Mouse (Mus musculus) kidney, embryonic 15.5 days (tissue): ENCODE measurements around the gene Zfp715. TPM values are rescaled to one million over a fixed set of nuclear protein-coding genes. Genes with fewer than 3 reads are reported as not detected.
A peak's percentile ranks its signal among the peaks of the same experiment; 100 is the strongest.
"Not testable (repeated sequence)": the region's sequence is repeated elsewhere in the genome, so short reads cannot be mapped to it uniquely, and the experiment has no call there.

Experiments
- ATAC-seq: fragments of 200-750 bp; cut with Nextera tagmentation; replicated peaks from 2 replicates; pipeline ENCODE4 v1.8.0; 2017; ENCODE audit warnings: moderate TSS enrichment; ENCODE audit not compliant: low FRiP score
- H3K27ac ChIP-seq: fragments of 300-500 bp; sonication (generic); 2 replicates; pipeline ENCODE4 v1.5.1; 2015; ENCODE audit warnings: mild to moderate bottlenecking, inconsistent platforms
- H3K27me3 ChIP-seq: fragments of 300-500 bp; sonication (generic); 2 replicates; pipeline ENCODE4 v1.6.1; 2015; ENCODE audit warnings: inconsistent platforms
- H3K36me3 ChIP-seq: fragments of 300-500 bp; sonication (generic); 2 replicates; pipeline ENCODE4 v1.6.1; 2015; ENCODE audit warnings: inconsistent platforms
- H3K4me1 ChIP-seq: fragments of 300-500 bp; sonication (generic); 2 replicates; pipeline ENCODE4 v1.6.1; 2015; ENCODE audit warnings: inconsistent platforms
- H3K4me2 ChIP-seq: fragments of 300-500 bp; sonication (generic); 2 replicates; pipeline ENCODE4 v1.6.1; 2015; ENCODE audit warnings: moderate library complexity, mild to moderate bottlenecking, inconsistent platforms
- H3K4me3 ChIP-seq: fragments of 300-500 bp; sonication (generic); replicated peaks from 2 replicates; pipeline ENCODE4 v1.5.1; 2015; ENCODE audit warnings: mild to moderate bottlenecking, inconsistent platforms
- H3K9ac ChIP-seq: fragments of 300-500 bp; sonication (generic); 2 replicates; pipeline ENCODE4 v1.6.1; 2015; ENCODE audit warnings: mild to moderate bottlenecking, inconsistent platforms
- H3K9me3 ChIP-seq: fragments of 300-500 bp; sonication (generic); replicated peaks from 2 replicates; pipeline ENCODE4 v1.6.1; 2016; ENCODE audit warnings: inconsistent platforms
- WGBS: fragments of 180-500 bp; shearing (Covaris S2); methylation state at CpG from one replicate; pipeline ENCODE4 v1.1.7; 2015; ENCODE audit warnings: mixed read lengths; 5-methylcytosine and 5-hydroxymethylcytosine counted together
- polyA plus RNA-seq: library from polyadenylated mRNA; unstranded; fragments of >200 nt; fragmentation: Nextera tagmentation; extraction: Ambion mirVana; gene quantifications from 2 replicates; pipeline ENCODE4 v1.2.1, GENCODE M21; 2015

Gene Zfp715
- 13.1 and 14.1 TPM in 2 replicates for polyA plus RNA-seq

DNA sequence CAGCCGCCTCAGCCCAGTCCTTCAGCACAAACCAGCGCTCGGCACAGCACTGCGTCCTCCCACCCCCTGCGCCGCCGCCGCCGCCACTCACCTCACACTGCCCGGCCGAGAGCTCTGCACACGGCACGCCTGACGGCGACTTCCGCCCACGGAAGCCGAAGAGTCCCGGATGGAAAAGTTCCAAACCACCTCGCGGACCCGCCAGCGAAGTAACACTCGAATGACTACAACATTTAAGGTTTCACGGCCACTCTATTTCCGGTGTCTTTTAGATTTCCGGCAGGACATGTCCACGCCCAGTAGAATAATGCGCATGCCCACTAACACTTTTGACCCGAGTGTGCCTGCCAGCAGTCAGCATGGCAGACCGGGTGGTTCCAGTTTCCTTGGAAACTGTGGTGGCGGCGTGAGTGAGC, at the start of gene Zfp715:
Gene Zfp715, minus strand, starts transcription at position 282 of the 416 bp plus-strand sequence.
- peak; percentile 95 for ATAC-seq
- Histone ChIP-seq H3K36me3 (peaks cover 23% of the 10 kb centered on the region), H3K9ac (peak within 1 kb of the TSS; percentile 76), H3K27me3 (no peaks in the 10 kb centered on the region), H3K4me3 (peak within 1 kb of the TSS; percentile 74), H3K4me1 (peaks cover 26% of the 10 kb centered on the region), H3K27ac (peak within 1 kb of the TSS; percentile 94), H3K4me2 (peak within 1 kb of the TSS; percentile 83), H3K9me3 (no peaks in the 10 kb centered on the region)
- under 1% methylated on average over 33 of the region's 33 CpGs for WGBS

DNA sequence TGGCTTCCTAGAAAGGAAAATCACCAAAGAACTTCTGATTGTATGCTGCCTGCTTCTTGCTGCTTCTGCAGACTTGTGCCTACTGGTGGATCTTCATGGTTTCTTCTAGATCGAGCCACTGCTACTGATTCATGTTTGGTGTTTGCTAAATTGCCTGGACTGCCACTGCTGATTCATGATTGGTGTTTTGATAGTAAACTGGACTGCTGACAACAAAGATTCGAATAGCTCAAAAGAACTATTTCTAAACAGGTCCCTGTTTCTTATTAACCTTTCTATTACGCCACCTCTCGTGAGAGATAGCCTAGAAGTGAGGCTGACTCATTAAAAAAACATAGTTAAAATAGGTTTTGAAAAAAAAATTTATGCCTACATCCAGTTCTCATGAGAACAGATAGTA, 48.9 kb upstream of the Zfp715 start:
- H3K4me2 ChIP-seq, result no peak overlapping the region
- WGBS, result 66% methylated on average over 4 of the region's 4 CpGs
- no peaks in the 10 kb centered on the region for H3K36me3 ChIP-seq
- no peak overlapping the region for H3K4me3 ChIP-seq
- no peak overlapping the region for H3K27ac ChIP-seq
- no peak overlapping the region for H3K9ac ChIP-seq
- no peaks in the 10 kb centered on the region for H3K4me1 ChIP-seq
- no peaks in the 10 kb centered on the region for H3K27me3 ChIP-seq
- ATAC-seq, result no peak
- H3K9me3 ChIP-seq, result no peaks in the 10 kb centered on the region

DNA sequence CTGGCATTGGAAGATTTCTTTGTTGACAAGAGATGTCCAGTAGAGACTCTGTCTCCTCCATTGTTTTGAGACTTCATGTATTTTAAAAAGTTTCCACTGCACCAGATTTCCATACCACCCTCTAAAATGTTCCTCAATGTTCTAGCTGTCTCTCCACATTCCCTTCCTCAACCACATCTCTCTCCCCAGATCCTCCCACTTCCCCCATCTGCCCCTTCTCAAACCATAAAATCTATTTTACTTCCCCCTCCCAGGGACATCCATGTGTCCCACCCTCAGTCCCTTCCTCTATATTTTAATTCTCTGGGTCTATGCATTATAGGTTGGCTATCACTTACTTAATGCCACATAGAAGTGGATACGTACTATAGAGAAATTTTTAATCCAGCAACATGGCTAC, 48.3 kb upstream of the Zfp715 start:
- WGBS, result 80% methylated on average over 1 of the region's 1 CpGs
- H3K4me1 ChIP-seq, result no peaks in the 10 kb centered on the region

DNA sequence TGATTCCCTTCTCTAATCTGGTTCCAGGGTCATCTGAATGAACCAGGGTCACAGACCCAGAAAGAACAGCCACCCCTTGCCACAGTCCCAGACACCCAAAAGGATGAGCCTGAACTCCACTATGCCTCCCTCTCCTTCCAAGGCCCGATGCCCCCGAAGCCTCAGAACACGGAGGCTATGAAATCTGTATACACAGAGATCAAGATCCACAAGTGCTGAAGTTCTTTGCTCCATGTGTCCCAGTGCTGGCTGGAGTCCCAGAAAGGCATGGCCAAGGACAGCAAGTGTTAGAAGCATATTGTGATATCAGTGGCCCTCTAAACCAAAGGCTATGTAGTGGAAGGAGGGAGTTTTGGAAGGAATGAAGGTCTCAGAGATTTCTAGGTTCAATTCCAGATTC, 45.5 kb upstream of the Zfp715 start:
- Histone ChIP-seq H3K27ac (no peak overlapping the region), H3K4me3 (no peak overlapping the region), H3K9me3 (no peaks in the 10 kb centered on the region), H3K36me3 (no peaks in the 10 kb centered on the region), H3K4me2 (no peak overlapping the region), H3K27me3 (no peaks in the 10 kb centered on the region), H3K9ac (no peak overlapping the region), H3K4me1 (peaks cover 5% of the 10 kb centered on the region; the same call in 1 of the 2 replicates)
- 86% methylated on average over 3 of the region's 3 CpGs for WGBS
- no peak for ATAC-seq

More for the DNA sequence above, 48.3 kb upstream of the Zfp715 start:
- Histone ChIP-seq H3K9ac (no peak overlapping the region), H3K36me3 (no peaks in the 10 kb centered on the region), H3K4me3 (no peak overlapping the region), H3K27ac (no peak overlapping the region), H3K27me3 (no peaks in the 10 kb centered on the region), H3K4me2 (no peak overlapping the region), H3K9me3 (no peaks in the 10 kb centered on the region)
- ATAC-seq, result no peak

DNA sequence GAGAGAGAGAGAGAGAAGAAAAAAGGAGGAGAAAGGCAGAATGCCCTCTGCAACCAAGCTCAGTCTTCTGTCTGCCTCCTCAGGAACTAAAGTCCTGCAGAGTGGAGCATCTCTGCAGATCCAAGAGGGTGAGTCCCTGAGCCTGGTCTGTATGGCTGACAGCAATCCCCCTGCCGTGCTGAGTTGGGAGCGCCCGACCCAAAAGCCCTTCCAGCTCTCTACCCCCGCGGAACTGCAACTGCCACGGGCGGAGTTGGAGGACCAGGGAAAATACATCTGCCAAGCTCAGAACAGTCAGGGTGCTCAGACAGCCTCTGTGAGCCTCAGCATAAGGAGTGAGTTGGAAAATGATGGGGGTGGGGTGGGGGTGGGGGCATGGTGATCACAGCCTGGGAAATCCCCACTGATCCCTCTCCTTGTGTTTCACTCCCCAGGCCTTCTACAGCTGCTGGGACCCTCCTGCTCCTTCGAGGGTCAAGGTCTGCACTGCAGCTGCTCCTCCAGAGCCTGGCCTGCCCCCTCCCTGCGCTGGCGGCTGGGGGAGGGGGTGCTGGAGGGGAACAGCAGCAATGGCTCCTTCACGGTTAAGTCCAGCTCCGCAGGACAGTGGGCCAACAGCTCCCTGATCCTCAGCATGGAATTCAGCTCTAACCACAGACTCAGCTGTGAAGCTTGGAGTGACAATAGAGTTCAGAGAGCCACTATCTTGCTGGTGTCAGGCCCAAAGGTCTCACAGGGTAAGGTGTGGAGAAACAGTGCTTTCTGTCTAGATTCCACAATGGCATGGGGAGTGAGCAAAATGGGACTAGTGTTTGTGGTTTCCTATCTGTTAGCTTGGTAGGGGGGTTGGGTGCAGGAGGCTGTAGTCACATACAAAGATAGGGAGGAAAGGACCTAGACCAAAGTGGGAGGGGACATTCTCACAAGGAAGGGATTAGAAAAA, 42.1 kb upstream of the Zfp715 start:
- H3K4me1 ChIP-seq, result peaks cover 5% of the 10 kb centered on the region; the same call in 1 of the 2 replicates
- H3K4me3 ChIP-seq, result no peak overlapping the region
- ATAC-seq, result 0 out of 2 replicates have a peak, but pooled peaks have one; percentile 40
- no peaks in the 10 kb centered on the region for H3K27me3 ChIP-seq
- H3K4me2 ChIP-seq, result peak overlapping the region; percentile 21; the same call in 1 of the 2 replicates
- no peaks in the 10 kb centered on the region for H3K36me3 ChIP-seq
- WGBS, result 9% methylated on average over 12 of the region's 12 CpGs
- H3K9ac ChIP-seq, result no peak overlapping the region
- no peak overlapping the region for H3K27ac ChIP-seq
- H3K9me3 ChIP-seq, result no peaks in the 10 kb centered on the region

DNA sequence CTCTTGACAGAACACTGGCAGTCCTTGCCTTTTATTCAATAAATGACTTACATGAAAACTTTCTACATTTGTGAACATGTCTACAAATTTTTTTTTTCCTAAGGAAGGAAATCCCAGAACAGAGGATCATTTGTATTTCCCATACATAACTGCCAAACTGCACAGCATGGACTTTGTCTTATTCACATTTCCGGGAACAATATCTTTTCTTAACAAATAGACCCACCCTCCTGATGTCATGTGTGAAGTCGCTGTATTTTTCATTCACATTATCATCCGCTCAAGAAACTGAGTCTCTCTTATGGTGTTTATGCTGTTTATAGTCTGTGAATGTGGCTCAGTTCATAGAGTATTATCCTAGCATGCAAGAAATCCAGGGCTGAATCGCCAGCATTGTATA, 40.7 kb upstream of the Zfp715 start:
- Histone ChIP-seq H3K9ac (no peak overlapping the region), H3K4me1 (peaks cover 5% of the 10 kb centered on the region; the same call in 1 of the 2 replicates), H3K27me3 (no peaks in the 10 kb centered on the region), H3K9me3 (no peaks in the 10 kb centered on the region), H3K4me3 (no peak overlapping the region), H3K36me3 (no peaks in the 10 kb centered on the region), H3K4me2 (no peak overlapping the region), H3K27ac (no peak overlapping the region)
- WGBS, result 80% methylated on average over 4 of the region's 4 CpGs
- ATAC-seq, result no peak

DNA sequence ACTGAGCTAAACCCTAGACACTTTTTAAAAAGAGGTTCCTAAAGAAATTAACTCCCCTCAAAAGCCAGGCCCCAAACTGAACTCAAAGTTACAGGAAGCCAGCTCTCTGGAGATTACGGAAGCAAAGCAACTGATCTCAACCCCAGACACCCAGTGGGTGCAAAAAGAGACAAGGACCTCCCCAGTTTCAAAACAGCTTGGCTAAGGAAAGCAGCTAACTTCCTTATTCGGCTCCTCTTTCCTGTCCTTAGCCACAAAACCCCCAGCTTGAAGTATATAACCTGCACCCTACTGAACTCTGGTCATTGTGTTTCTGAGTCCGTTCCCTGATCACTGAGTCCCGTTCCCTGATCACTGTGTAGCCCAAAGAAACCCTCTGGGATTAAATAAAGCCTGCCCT, 40.0 kb upstream of the Zfp715 start:
- Histone ChIP-seq H3K27ac (no peak overlapping the region), H3K4me2 (no peak overlapping the region), H3K4me3 (no peak overlapping the region), H3K27me3 (no peaks in the 10 kb centered on the region), H3K4me1 (peaks cover 5% of the 10 kb centered on the region; the same call in 1 of the 2 replicates), H3K9ac (no peak overlapping the region), H3K9me3 (no peaks in the 10 kb centered on the region), H3K36me3 (no peaks in the 10 kb centered on the region)
- 74% methylated on average over 4 of the region's 4 CpGs for WGBS
- no peak for ATAC-seq

DNA sequence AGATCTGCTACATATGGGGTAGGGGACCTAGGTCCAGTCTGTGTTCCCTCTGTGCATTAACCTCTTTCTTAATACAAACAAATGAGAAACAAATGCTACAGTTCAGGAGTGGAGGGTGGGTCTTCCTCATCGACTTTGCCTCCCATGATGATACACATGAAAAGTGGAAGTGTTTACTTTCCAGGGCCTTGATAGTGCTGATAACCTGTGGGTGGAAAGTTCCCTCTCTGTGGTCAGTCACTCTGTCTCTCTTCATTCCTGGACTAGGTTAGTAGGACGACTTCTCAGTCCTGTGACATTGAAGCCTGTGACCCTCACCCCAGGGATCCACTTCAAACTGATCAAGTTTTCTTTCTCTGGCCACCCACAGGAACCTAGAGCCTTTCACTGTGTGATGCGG, 38.1 kb upstream of the Zfp715 start, which contains the start of gene Siglecf:
Gene Siglecf, plus strand, starts transcription at position 188 of the 400 bp plus-strand sequence.
- Histone ChIP-seq H3K4me3 (no peak within 1 kb of the TSS), H3K36me3 (no peaks in the 10 kb centered on the region), H3K9ac (no peak within 1 kb of the TSS), H3K4me2 (no peak within 1 kb of the TSS), H3K27ac (no peak within 1 kb of the TSS), H3K4me1 (peaks cover 5% of the 10 kb centered on the region; the same call in 1 of the 2 replicates), H3K9me3 (no peaks in the 10 kb centered on the region), H3K27me3 (no peaks in the 10 kb centered on the region)
- ATAC-seq, result no peak
- WGBS, result 67% methylated on average over 3 of the region's 3 CpGs

DNA sequence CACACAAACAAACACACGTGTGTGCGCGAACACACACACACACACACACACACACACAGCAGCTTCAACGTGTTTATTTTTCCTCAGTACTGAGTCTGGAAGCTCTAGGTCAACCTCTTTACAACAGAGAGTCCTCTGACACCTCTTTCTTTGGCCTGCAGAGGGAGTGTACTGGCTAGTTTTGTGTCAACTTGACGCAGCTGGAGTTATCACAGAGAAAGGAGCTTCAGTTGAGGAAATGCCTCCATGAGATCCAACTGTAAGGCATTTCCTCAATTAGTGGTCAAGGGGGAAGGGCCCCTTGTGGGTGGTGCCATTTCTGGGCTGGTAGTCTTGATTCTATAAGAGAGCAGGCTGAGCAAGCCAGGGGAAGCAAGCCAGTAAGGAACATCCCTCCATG, 36.5 kb upstream of the Zfp715 start:
- not testable (repeated sequence) for ATAC-seq, H3K27ac ChIP-seq, H3K9me3 ChIP-seq, H3K27me3 ChIP-seq, H3K9ac ChIP-seq, H3K4me2 ChIP-seq, H3K4me3 ChIP-seq, H3K36me3 ChIP-seq, H3K4me1 ChIP-seq
- 72% methylated on average over 5 of the region's 5 CpGs for WGBS

DNA sequence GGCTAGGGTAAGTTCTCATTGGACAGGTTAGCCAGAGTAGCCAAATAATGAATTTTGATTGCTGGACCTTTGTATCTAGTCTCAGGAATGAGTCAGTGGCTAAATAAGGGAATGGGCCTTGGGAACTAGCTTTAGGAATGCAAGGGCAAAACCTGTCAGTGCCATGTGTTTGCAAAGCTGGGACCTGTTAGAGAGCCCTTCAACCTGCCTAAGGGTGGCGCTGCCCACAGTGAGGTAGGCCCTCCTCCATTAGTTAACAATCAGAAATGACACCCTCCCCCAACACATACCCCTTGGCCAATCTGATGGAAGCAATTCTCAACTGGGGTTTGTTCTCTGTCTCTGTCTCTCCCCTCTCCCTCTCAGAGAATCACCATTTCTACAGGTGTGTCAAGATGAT, 33.5 kb upstream of the Zfp715 start:
- Histone ChIP-seq H3K4me3 (no peak overlapping the region), H3K36me3 (no peaks in the 10 kb centered on the region), H3K9me3 (no peaks in the 10 kb centered on the region), H3K4me1 (no peaks in the 10 kb centered on the region), H3K9ac (no peak overlapping the region), H3K4me2 (no peak overlapping the region), H3K27me3 (no peaks in the 10 kb centered on the region), H3K27ac (no peak overlapping the region)
- WGBS, result 68% methylated on average over 1 of the region's 1 CpGs
- no peak for ATAC-seq

DNA sequence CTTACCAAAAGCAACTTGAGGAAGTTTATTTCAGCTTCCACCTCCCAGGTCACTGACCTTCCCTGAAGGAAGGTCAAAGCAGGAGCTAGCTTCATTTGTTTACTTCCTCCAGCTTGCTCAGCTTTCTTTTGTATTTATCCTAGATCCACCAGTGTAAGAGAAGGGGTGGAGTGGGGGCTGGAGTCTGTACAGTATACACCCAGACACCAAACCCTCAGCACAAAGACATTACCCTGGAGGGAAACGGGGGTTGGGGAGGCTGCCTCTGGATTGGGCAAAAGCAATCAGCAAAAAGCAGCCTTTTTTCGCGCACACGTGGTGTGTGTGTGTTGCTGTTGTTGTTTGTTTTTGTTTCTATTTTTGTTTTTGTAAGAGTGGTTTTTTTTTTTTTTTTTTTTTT, 33.1 kb upstream of the Zfp715 start:
- WGBS, result 77% methylated on average over 4 of the region's 4 CpGs

DNA sequence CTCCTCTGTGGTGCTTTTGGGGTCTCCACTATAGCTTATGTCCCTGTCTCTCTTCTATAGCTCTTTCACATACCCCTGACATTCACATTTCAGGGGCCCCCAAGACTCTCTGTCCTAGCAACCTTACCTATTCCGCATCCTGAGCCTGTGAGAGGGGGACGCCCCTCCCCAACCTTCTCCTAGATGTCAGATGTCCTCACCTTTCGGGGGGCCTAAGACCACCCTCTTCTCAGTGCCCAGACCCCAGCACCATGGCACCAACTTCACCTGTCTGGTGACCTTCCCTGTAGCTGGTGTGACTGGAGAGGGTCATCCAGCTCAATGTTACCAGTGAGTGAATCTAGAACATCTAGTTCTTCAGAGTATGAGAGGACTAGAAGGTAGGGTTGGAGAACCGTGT, 31.4 kb upstream of the Zfp715 start:
- Histone ChIP-seq H3K4me2 (no peak overlapping the region), H3K27ac (no peak overlapping the region), H3K27me3 (no peaks in the 10 kb centered on the region), H3K4me3 (no peak overlapping the region), H3K9ac (no peak overlapping the region), H3K4me1 (no peaks in the 10 kb centered on the region), H3K9me3 (no peaks in the 10 kb centered on the region), H3K36me3 (no peaks in the 10 kb centered on the region)
- 86% methylated on average over 4 of the region's 4 CpGs for WGBS
- ATAC-seq, result no peak

More for the DNA sequence above, 33.1 kb upstream of the Zfp715 start:
- Histone ChIP-seq H3K27me3 (no peaks in the 10 kb centered on the region), H3K4me2 (no peak overlapping the region), H3K36me3 (no peaks in the 10 kb centered on the region), H3K27ac (no peak overlapping the region), H3K4me3 (no peak overlapping the region), H3K9me3 (no peaks in the 10 kb centered on the region), H3K4me1 (no peaks in the 10 kb centered on the region), H3K9ac (no peak overlapping the region)
- no peak for ATAC-seq
